Mouse (Mus musculus) left cerebral cortex, postnatal 14 days (tissue): Measurements from ENCODE around the gene Mpped2. TPM values are rescaled to one million over a fixed set of nuclear protein-coding genes. Genes with fewer than 3 reads are reported as not detected.

Source experiments
- DNase-seq, 2 experiments: peaks; one replicate each; pipeline ENCODE4 v3.0.0; 2021 to 2022; ENCODE audit warnings: low spot score in 2 of 2, mixed read lengths in 1 of 2
- intact Hi-C: fragments of 180-260 bp; cut with DNase I; formaldehyde crosslinking; loops from one replicate; pipeline ENCODE4 v1.15.1; 2025
- total RNA-seq, 2 experiments: library from RNA; stranded (reverse); gene quantifications; 2 replicates each; pipeline ENCODE4 v1.2.3; 2021

Mpped2 gene
- total RNA-seq, 2 experiments from 2014 or later = 44.3 to 44.5 TPM

- peak; percentile 23 to 24 for DNase-seq
- intact Hi-C loops = no loop called here
Observed at GRCm38 (mm10) chr2:106781181-106782179, 88.4 kb downstream of the Mpped2 start.

- DNase-seq = no peak
- intact Hi-C loops = no loop called here
Observed at GRCm38 (mm10) chr2:106783311-106783710, 90.2 kb downstream of the Mpped2 start.

- no peak for DNase-seq
- intact Hi-C loops = no loop called here
Observed at GRCm38 (mm10) chr2:106788055-106788454, 95.0 kb downstream of the Mpped2 start.

DNA sequence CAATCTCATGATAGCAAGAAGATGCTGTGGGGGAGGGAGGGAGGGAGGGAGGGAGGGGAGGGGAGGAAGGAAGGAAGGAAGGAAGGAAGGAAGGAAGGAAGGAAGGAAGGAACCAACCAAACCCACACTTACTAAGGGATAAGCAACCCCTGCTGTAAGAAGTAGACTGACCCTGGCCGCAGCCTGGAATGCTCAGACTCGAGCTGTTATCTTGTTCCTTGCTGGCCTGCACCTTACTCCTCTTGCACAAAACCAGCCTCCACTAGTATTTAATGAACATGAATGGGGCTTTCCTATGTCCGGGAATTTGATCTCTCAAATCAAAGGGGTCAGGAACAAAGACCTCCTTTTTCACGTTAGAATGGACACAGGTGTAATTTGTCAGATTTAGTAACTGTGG, 95.5 kb downstream of the Mpped2 start:
- DNase-seq = no peak
- intact Hi-C loops = no loop called here

- intact Hi-C loops = no loop called here
- DNase-seq = no peak
Observed at GRCm38 (mm10) chr2:106789694-106790328, 96.7 kb downstream of the Mpped2 start.

GRCm38 (mm10) chr2:106790329-106790701, 97.2 kb downstream of the Mpped2 start:
- no peak for DNase-seq
- intact Hi-C loops = no loop called here

- DNase-seq = no peak
- intact Hi-C loops = no loop called here
Observed at GRCm38 (mm10) chr2:106796246-106796645, 103.2 kb downstream of the Mpped2 start.

DNA sequence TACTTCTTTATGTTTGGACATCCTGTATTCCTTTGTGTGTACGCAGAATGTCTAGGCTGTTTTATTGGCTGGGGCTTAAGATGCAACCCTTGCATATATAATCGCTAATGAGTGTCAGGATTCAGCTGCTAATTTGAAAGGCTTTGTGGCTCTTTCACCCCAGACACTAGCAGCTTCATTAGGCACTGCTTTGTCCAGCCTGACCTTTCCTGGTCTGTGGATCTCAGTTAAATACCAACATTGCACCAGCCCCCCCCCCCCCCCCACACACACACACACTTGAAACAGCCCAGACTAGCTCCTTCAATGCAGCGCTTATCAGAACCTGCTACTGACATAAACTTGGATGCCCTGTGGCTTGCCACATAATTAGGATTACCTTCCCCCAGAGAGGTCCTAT, 104.8 kb downstream of the Mpped2 start:
- no peak for DNase-seq
- intact Hi-C loops = no loop called here

DNA sequence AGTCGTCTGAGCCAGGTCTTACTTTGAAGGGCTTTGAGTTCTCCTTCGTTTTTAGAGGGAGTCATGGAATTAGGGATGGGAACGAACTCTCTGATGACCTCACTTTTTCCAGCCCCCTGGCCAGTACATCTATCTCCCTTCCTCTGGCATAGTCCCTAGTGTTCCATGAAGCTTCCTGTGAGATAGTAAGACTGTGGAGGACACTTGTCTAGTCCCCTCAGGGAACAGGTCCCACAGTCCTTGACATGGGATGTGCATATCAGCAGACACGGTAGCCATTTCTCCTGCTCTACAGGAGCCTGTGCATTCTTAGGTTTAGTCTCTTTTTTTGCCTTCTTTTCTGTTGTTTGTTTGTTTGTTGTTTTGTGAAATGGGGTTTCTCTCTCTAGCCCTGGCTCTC, 105.8 kb downstream of the Mpped2 start:
- intact Hi-C loops = no loop called here
- no peak for DNase-seq

DNA sequence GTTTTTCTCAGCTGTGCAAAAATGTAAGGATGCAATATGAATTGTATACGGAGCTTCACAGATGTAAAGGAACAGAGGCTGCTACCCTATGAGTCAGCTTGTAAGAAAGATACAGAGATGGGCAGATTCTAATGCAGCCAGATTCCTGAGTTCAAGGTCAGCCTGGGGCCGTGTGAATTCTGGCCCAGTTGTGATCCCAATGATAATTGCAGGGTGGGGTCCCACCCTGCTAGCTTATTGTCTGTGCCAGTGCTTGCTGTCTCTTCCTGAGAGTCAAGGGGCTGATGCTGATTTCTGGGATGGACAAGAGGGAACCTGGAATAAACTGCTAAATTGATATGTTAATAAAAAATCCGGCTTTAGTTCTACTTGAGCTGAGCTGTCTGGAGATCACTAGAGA, 122.8 kb downstream of the Mpped2 start:
- intact Hi-C loops = no loop called here
- DNase-seq = no peak

DNA sequence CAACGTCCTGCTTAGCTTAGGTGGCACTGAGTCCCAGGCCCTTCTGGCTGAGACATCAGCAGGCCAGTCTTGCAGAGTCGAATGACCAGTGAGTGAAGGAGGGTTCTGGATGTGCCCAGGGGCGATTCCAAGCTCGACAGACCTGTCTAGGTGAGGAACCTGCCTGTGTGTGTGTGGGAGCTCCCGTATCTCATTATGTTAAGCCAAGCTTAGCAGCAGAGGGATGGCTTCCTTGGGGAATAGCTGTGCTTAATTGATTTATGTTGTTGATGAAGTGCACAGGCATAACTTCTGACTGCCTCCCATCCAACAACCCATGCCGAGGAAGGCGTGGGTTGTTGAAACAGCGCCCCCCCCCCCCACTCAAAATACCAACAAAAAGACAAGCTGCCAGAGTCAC, 128.2 kb downstream of the Mpped2 start:
- intact Hi-C loops = no loop called here

GRCm38 (mm10) chr2:106821883-106822282, 128.8 kb downstream of the Mpped2 start:
- intact Hi-C loops = no loop called here
- DNase-seq = no peak

More for the DNA sequence above, 128.2 kb downstream of the Mpped2 start:
- no peak for DNase-seq

GRCm38 (mm10) chr2:106822540-106822939, 129.5 kb downstream of the Mpped2 start:
- intact Hi-C loops = no loop called here
- no peak for DNase-seq

GRCm38 (mm10) chr2:106825461-106825860, 132.4 kb downstream of the Mpped2 start:
- DNase-seq = no peak
- intact Hi-C loops = no loop called here

- intact Hi-C loops = no loop called here
- no peak for DNase-seq
Observed at GRCm38 (mm10) chr2:106826023-106826422, 133.0 kb downstream of the Mpped2 start.

- no peak for DNase-seq
- intact Hi-C loops = no loop called here
Observed at GRCm38 (mm10) chr2:106826806-106827205, 133.7 kb downstream of the Mpped2 start.

DNA sequence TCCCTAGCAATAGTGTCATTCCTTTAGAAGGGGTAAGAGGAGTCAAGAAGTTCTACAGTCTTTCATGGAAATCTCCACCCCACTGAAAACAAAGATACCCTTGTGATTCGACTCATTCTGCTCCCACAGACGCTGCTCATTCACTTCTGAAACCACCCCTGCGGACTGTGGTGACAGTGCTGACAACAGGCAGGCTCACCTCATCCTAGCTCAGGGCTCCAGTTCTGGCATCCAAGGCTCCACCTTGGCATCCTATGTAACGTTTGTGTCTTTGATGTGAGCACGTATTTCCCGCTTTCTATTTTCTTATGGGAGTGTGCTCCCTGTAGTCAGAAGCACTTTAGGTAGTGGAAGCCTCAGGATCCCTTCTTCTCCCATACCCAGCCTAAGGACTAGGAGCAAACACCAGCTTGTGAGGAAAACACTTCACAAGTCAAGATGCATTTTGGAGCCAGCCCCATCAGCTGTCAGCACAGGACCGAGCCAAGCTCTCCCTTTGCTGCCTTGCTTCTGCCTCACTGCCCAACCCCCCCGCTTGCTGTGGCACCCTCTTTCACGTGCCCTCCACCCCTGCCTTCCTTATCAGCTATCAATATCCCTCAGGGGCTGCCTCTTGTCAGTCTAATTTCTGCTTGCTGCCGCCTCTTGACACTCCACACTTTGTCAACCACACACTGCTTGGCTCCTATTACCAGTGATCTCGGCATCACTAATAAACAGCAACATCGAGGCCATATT, 135.7 kb downstream of the Mpped2 start:
- no peak for DNase-seq
- intact Hi-C loops = no loop called here

DNA sequence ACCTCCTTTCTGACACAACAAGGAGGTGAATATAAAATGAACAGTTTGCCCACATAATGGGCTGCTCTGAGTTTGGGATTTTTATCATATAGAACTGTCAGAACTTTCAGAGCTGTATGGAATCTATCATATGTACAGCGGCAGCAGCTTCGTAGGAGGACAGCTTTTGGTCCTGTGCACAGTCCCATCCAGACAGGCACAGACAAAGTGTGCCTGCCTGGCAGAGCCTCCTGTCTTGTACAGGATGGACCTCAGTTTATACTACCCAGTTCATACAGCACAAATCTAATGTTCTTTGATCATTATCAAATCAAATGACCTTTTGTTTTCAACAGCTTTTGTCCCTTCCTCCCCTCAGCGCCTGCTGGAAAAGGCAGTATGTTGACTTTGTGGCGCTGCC, 136.4 kb downstream of the Mpped2 start:
- intact Hi-C loops = no loop called here
- no peak for DNase-seq

GRCm38 (mm10) chr2:106832577-106832976, 139.5 kb downstream of the Mpped2 start:
- no peak for DNase-seq
- intact Hi-C loops = no loop called here

- intact Hi-C loops = no loop called here
- DNase-seq = no peak
Observed at GRCm38 (mm10) chr2:106833212-106833611, 140.1 kb downstream of the Mpped2 start.
